Mouse (Mus musculus) hindbrain, postnatal 0 days (tissue): ENCODE results near the gene AC124108.1. TPM values are rescaled to one million over a fixed set of nuclear protein-coding genes. Genes with fewer than 3 reads are reported as not detected.
"Not testable (repeated sequence)": the region's sequence is repeated elsewhere in the genome, so short reads cannot be mapped to it uniquely, and the experiment has no call there.

Source experiments
- ATAC-seq: fragments of 200-750 bp; cut with Nextera tagmentation; 2 replicates; pipeline ENCODE4 v1.8.0; 2017; ENCODE audit warnings: mild to moderate bottlenecking, moderate TSS enrichment, moderate library complexity
- DNase-seq: peaks from one replicate; pipeline ENCODE4 v3.0.0-alpha.2; 2015; ENCODE audit warnings: low spot score
- H3K27ac ChIP-seq: fragments of 300-500 bp; sonication (generic); 2 replicates; pipeline ENCODE4 v1.5.1; 2014; ENCODE audit warnings: mild to moderate bottlenecking
- H3K27me3 ChIP-seq: fragments of 300-500 bp; sonication (generic); 2 replicates; pipeline ENCODE4 v1.6.1; 2014; ENCODE audit warnings: low read length, mixed read lengths; ENCODE audit not compliant: insufficient read depth
- H3K36me3 ChIP-seq: fragments of 300-500 bp; sonication (generic); 2 replicates; pipeline ENCODE4 v1.6.1; 2014; ENCODE audit warnings: low read length, mixed read lengths; ENCODE audit not compliant: insufficient read depth
- H3K4me1 ChIP-seq: fragments of 300-500 bp; sonication (generic); 2 replicates; pipeline ENCODE4 v1.6.1; 2014; ENCODE audit warnings: antibody characterized with exemption, low read length, mixed read lengths; ENCODE audit not compliant: insufficient read depth
- H3K4me2 ChIP-seq: fragments of 300-500 bp; sonication (generic); 2 replicates; pipeline ENCODE4 v1.6.1; 2014; ENCODE audit warnings: low read depth, mild to moderate bottlenecking, low read length, moderate library complexity, mixed read lengths
- H3K4me3 ChIP-seq: fragments of 300-500 bp; sonication (generic); 2 replicates; pipeline ENCODE4 v1.5.1; 2014; ENCODE audit warnings: low read length
- H3K9ac ChIP-seq: fragments of 300-500 bp; sonication (generic); replicated peaks from 2 replicates; pipeline ENCODE4 v1.6.1; 2014; ENCODE audit warnings: mild to moderate bottlenecking, low read length, moderate library complexity, mixed read lengths
- H3K9me3 ChIP-seq: fragments of 300-500 bp; sonication (generic); 2 replicates; pipeline ENCODE4 v1.6.1; 2016; ENCODE audit warnings: low read length, mixed read lengths
- CTCF ChIP-seq: IDR thresholded peaks from 2 replicates; pipeline ENCODE4 v1.5.1; 2016; ENCODE audit warnings: antibody characterized with exemption, control low read depth, low read depth
- WGBS: fragments of 180-500 bp; shearing (Covaris S2); extraction: QIAGEN DNeasy Blood & Tissue Kit; methylation state at CpG from one replicate; pipeline ENCODE4 v1.1.7; 2014; 5-methylcytosine and 5-hydroxymethylcytosine counted together
- polyA plus RNA-seq: library from polyadenylated mRNA; unstranded; fragments of >200 nt; fragmentation: Nextera tagmentation; extraction: Ambion mirVana; gene quantifications from 2 replicates; pipeline ENCODE4 v1.2.1, GENCODE M21; 2015
- total RNA-seq: library from RNA; depleted of rRNA; stranded (reverse); fragments of >200 nt; gene quantifications from 2 replicates; pipeline ENCODE4 v1.2.3, GENCODE M21; 2014

The AC124108.1 gene
- total and polyA plus RNA-seq, 2 experiments from 2014 or later = 0.70 to 4.8 TPM

DNA sequence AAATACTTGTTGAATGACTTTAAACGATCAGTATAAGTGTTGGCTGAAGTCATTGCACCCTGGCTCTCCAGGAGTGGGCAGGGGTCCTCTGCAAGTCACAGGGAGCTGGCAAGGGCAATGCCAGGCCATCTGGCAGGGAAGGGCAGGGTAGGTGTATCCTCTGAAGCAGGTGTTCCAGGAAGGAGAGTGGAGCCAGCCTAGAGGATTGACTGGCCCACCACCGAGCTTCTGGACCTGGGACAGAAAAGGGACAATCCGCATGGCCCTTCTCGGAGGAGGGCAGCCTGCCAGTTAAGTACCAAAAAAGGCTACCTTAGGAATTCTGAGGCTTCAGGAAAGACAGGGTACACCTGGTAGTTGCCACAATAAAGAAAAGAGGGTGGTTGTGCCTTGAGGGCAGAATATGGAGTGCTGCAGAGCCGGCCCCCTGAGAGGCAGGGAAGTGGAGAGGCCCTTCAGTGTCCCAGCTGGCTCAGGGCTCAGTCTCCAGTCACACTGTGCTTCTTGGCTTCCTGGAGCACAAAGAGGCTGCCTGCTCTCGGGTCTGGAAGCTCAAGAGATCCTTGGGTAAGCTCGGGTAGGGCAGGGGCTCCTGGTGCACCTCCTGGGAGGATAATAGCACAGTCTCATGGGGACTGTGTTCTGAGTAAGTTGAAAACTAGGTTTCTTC is 29.9 kb upstream of the AC124108.1 start:
- no peak overlapping the region for H3K9ac ChIP-seq
- no peaks in the 10 kb centered on the region for H3K9me3 ChIP-seq
- H3K4me2 ChIP-seq = no peak overlapping the region
- no peak for ATAC-seq
- H3K27me3 ChIP-seq = no peaks in the 10 kb centered on the region
- no peak for TF ChIP-seq CTCF
- no peak overlapping the region for H3K4me3 ChIP-seq
- H3K4me1 ChIP-seq = peaks cover 7% of the 10 kb centered on the region; the same call in 1 of the 2 replicates
- no peaks in the 10 kb centered on the region for H3K36me3 ChIP-seq
- H3K27ac ChIP-seq = no peak overlapping the region
- no peak for DNase-seq
- WGBS = 53% methylated on average over 7 of the region's 7 CpGs

GRCm38 (mm10) chr1:132162618-132163017 is 28.6 kb upstream of the AC124108.1 start:
- 61% methylated on average over 9 of the region's 9 CpGs for WGBS
- peak; percentile 23; the same call in 1 of the 2 replicates for TF ChIP-seq CTCF
- not testable (repeated sequence) for ATAC-seq

GRCm38 (mm10) chr1:132164780-132165518 is 26.3 kb upstream of the AC124108.1 start:
- Histone ChIP-seq H3K27ac (no peak overlapping the region), H3K9me3 (no peaks in the 10 kb centered on the region), H3K9ac (no peak overlapping the region), H3K4me1 (peaks cover 5% of the 10 kb centered on the region), H3K4me2 (no peak overlapping the region), H3K4me3 (no peak overlapping the region), H3K27me3 (no peaks in the 10 kb centered on the region), H3K36me3 (no peaks in the 10 kb centered on the region)
- 18% methylated on average over 13 of the region's 13 CpGs for WGBS
- ATAC-seq = peak; percentile 73
- DNase-seq = peak; percentile 76
- TF ChIP-seq CTCF = no peak

More at GRCm38 (mm10) chr1:132162618-132163017, 28.6 kb upstream of the AC124108.1 start:
- not testable (repeated sequence) for DNase-seq, H3K4me2 ChIP-seq, H3K4me1 ChIP-seq, H3K9ac ChIP-seq, H3K9me3 ChIP-seq, H3K27me3 ChIP-seq, H3K4me3 ChIP-seq, H3K36me3 ChIP-seq, H3K27ac ChIP-seq

DNA sequence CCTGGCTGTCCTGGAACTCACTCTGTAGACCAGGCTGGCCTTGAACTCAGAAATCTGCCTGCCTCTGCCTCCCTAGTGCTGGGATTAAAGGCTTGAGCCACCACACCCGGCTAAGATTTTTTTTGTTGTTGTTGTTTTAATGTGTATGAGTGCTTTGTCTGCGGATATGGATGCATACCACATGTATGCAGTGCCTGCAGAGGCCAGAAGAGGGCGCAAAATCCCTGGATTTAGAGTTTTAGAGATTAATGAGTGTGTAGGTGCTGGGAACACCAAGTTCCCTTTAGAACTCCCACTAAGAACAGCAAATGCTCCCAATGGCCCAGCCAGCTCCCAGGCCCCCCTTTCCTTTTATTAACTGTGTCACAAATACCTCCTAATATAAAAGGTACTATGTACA is 25.4 kb upstream of the AC124108.1 start:
- DNase-seq = no peak
- peak; percentile 52 for TF ChIP-seq CTCF
- peaks cover 5% of the 10 kb centered on the region for H3K4me1 ChIP-seq
- no peak overlapping the region for H3K4me2 ChIP-seq
- no peak overlapping the region for H3K4me3 ChIP-seq
- H3K27ac ChIP-seq = no peak overlapping the region
- 67% methylated on average over 3 of the region's 3 CpGs for WGBS
- H3K9me3 ChIP-seq = no peaks in the 10 kb centered on the region
- no peak for ATAC-seq
- no peaks in the 10 kb centered on the region for H3K36me3 ChIP-seq
- H3K9ac ChIP-seq = no peak overlapping the region
- H3K27me3 ChIP-seq = no peaks in the 10 kb centered on the region

GRCm38 (mm10) chr1:132168115-132168767 is 23.0 kb upstream of the AC124108.1 start:
- Histone ChIP-seq H3K4me2 (peak overlapping the region; percentile 40), H3K9me3 (no peaks in the 10 kb centered on the region), H3K27me3 (no peaks in the 10 kb centered on the region), H3K4me1 (peaks cover 5% of the 10 kb centered on the region), H3K9ac (peak overlapping the region; percentile 2; the same call in 1 of the 2 replicates), H3K27ac (peak overlapping the region; percentile 60), H3K36me3 (no peaks in the 10 kb centered on the region), H3K4me3 (no peak overlapping the region)
- ATAC-seq (peak; percentile 70), DNase-seq (peak; percentile 53)
- 6% methylated on average over 12 of the region's 12 CpGs for WGBS
- no peak for TF ChIP-seq CTCF

DNA sequence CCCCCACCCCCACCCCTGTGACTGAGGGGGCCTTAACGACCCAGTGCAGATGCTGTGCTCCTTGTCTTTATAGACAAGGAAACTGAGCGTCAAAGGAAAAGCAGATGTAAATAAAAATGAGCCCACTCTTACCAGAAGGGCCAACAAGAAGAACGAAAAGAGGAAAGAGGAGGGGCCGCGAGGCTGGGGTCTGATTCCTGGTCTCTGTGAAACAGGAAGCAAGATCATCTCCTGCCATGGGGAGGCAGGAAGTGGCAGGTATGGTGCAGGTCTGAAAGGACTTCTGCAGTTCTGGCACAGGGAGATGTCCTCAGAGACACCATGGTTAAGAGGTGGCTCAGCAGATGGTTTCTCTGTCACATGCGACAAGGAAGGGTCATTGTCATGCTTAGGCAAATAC is 20.6 kb upstream of the AC124108.1 start:
- no peak for ATAC-seq
- TF ChIP-seq CTCF = no peak
- Histone ChIP-seq H3K4me2 (no peak overlapping the region), H3K4me1 (peaks cover 5% of the 10 kb centered on the region), H3K4me3 (no peak overlapping the region), H3K9ac (no peak overlapping the region), H3K27ac (no peak overlapping the region), H3K9me3 (no peaks in the 10 kb centered on the region), H3K36me3 (no peaks in the 10 kb centered on the region), H3K27me3 (no peaks in the 10 kb centered on the region)
- no peak for DNase-seq
- WGBS = 51% methylated on average over 6 of the region's 6 CpGs
